Mouse (Mus musculus) erythroblast, adult 5-6 weeks (primary cell): ENCODE results near the gene Npm1. TPM values are rescaled to one million over a fixed set of nuclear protein-coding genes. Genes with fewer than 3 reads are reported as not detected.

ENCODE experiments used
- ATAC-seq: replicated peaks from 2 replicates; pipeline ENCODE4 v1.8.0; 2016; ENCODE audit warnings: moderate number of reproducible peaks, mild to moderate bottlenecking, moderate TSS enrichment, inconsistent platforms; ENCODE audit not compliant: poor library complexity, low FRiP score, severe bottlenecking
- total RNA-seq, 2 experiments: library from RNA; stranded (forward) in 1 of 2; stranded (reverse) in 1 of 2; fragments of 150-400 nt in 1 of 2; fragments of 200-764, 138-1000 nt in 1 of 2; gene quantifications; 2 replicates each; pipeline versions ENCODE4 v1.2.3 to v1.2.4; 2015 to 2017; ENCODE audit warnings: low replicate concordance in 2 of 2

Gene Npm1
- total RNA-seq, 2 experiments from 2014 or later: 435 to 473 TPM

- no peak for ATAC-seq
Observed at GRCm38 (mm10) chr11:33110111-33110510, 52.9 kb downstream of the Npm1 start.

DNA sequence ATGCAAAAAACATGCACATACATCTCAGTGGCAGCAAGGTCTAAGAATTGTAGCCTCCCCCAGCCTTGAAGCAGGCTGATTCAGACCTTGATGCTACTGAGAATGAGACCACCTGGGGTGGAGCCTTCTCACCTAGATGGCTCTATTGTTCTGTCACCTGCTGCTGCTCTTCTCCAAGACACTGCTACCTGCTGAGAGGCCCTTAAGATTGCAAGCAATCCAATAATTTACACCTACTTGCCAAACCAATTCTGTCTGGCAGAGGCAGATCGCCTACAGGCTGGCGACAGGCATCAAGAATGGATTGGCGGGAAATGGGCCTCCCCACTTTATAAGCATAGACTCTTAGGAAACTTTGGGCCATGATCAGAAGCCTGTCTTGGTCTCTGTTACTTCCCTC lies 55.5 kb downstream of the Npm1 start:
- no peak for ATAC-seq

GRCm38 (mm10) chr11:33104911-33105316 lies 58.1 kb downstream of the Npm1 start:
- no peak for ATAC-seq

GRCm38 (mm10) chr11:33103291-33103943 lies 59.6 kb downstream of the Npm1 start:
- ATAC-seq: no peak

Other genes with a start within 250 kb of the Npm1 start
- not detected in 2 replicates for gene Fgf18, start 15.8 kb downstream of the Npm1 start, total RNA-seq (2015; ENCODE audit: low replicate concordance)
- gene Fgf18, start 15.8 kb downstream of the Npm1 start, total RNA-seq (2017; ENCODE audit: low replicate concordance): not detected in 2 replicates
- gene Tlx3, start 40.4 kb upstream of the Npm1 start, total RNA-seq (2015; ENCODE audit: low replicate concordance): not detected in 2 replicates
- gene Tlx3, start 40.4 kb upstream of the Npm1 start, total RNA-seq (2017; ENCODE audit: low replicate concordance): not detected in 2 replicates
- not detected in 2 replicates for gene Gm12117, start 113.5 kb upstream of the Npm1 start, total RNA-seq (2015; ENCODE audit: low replicate concordance)
- 1.7 TPM in 1 of 2 replicates, not detected in the other for gene Gm12117, start 113.5 kb upstream of the Npm1 start, total RNA-seq (2017; ENCODE audit: low replicate concordance)